Mouse (Mus musculus): ENCODE measurements around the gene Gria1. TPM values are rescaled to one million over a fixed set of nuclear protein-coding genes. Genes with fewer than 3 reads are reported as not detected.

Gria1 gene
- polyA plus RNA-seq, 1 experiment from 2014 or later = 1.5 TPM

DNA sequence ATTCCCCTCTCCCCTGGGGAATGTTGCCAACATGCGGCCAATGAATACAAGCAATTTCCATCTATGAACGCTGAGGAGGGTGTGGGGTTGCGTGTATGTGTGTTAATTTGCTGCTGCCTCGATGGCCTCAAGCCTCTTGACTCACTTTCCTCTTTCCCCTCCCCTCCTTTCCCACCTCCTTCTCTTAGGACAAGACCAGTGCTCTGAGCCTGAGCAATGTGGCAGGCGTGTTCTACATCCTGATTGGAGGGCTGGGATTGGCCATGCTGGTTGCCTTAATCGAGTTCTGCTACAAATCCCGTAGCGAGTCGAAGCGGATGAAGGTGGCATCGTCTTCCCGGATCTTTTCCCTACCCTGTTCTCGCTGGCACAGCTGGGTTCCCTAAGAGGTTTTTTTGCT lies 306.3 kb downstream of the Gria1 start:
- Histone ChIP-seq H3K9ac (no peak overlapping the region), H3K27ac (no peak overlapping the region), H3K9me3 (no peaks in the 10 kb centered on the region), H3K4me3 (replicated peaks) (no peak overlapping the region), H3K4me1 (no peaks in the 10 kb centered on the region), H3K27me3 (replicated peaks) (no peaks in the 10 kb centered on the region), H3K36me3 (no peaks in the 10 kb centered on the region), H3K4me2 (no peak overlapping the region)
- 86% methylated on average over 13 of the region's 13 CpGs for WGBS
- ATAC-seq (ENCODE audit: insufficient read depth, low FRiP score, low read depth) = no peak

DNA sequence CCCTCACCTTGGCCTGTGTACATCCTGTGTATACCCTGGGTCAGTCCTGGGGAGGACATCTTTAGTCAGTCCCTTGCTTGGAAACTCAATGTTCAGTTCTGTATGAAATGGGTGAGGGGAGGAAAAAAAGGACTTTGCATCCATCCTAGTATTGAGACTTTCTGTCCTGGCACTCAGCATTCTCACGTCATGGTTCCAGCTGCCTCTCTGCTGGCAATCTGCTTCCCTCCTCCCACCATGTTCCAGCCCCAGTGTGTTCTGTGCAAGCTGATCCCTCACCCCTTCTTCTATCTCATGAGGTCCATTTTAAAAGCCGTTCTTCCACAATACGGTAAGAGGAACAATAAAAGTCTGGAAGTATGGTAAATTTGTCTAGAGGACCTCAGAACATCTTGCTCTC lies 308.2 kb downstream of the Gria1 start:
- no peak overlapping the region for H3K4me2 ChIP-seq
- no peak overlapping the region for H3K27ac ChIP-seq
- no peaks in the 10 kb centered on the region for H3K4me1 ChIP-seq
- no peak overlapping the region for H3K4me3 ChIP-seq (replicated peaks)
- WGBS = 86% methylated on average over 3 of the region's 3 CpGs
- no peak overlapping the region for H3K9ac ChIP-seq
- H3K9me3 ChIP-seq = no peaks in the 10 kb centered on the region
- no peak for ATAC-seq (ENCODE audit: insufficient read depth, low FRiP score, low read depth)
- no peaks in the 10 kb centered on the region for H3K27me3 ChIP-seq (replicated peaks)
- H3K36me3 ChIP-seq = no peaks in the 10 kb centered on the region

DNA sequence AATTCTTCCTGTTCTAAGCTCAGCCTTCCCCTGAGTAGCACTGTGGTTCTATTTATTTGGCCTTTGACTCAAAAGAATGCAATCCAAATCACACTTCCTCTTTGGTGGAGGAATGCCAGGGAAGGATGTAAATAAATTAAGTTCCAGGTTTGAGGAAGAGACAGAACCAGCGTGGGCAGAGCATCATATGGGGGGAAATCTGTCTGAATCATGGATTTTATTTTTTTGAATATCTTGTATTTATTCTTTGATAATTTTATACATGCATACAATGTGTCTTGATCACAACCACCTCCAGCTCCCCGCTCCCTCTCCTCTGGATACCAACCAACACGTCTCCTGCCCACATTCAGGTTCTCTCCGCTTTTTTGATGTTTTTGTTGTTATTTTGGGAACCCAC lies 312.9 kb downstream of the Gria1 start:
- Histone ChIP-seq H3K27me3 (replicated peaks) (no peaks in the 10 kb centered on the region), H3K4me3 (replicated peaks) (no peak overlapping the region), H3K4me2 (no peak overlapping the region), H3K4me1 (no peaks in the 10 kb centered on the region), H3K27ac (no peak overlapping the region), H3K9me3 (no peaks in the 10 kb centered on the region), H3K9ac (no peak overlapping the region), H3K36me3 (no peaks in the 10 kb centered on the region)
- 75% methylated on average over 4 of the region's 4 CpGs for WGBS
- no peak for ATAC-seq (ENCODE audit: insufficient read depth, low FRiP score, low read depth)

Data from stomach, embryonic 15.5 days (tissue).